Mouse (Mus musculus): ENCODE measurements around the gene Mecr.
A peak's percentile ranks its signal among the peaks of the same experiment; 100 is the strongest.

Gene Mecr

GRCm38 (mm10) chr4:131890692-131891091 lies 47.4 kb downstream of the Mecr start:
- DNase-seq (ENCODE audit: low spot score): no peak

- no peak for DNase-seq (ENCODE audit: low spot score)
These were observed 53.8 kb downstream of the Mecr start for GRCm38 (mm10) chr4:131897109-131897508.

- DNase-seq (ENCODE audit: low spot score): no peak
These were observed 54.5 kb downstream of the Mecr start for GRCm38 (mm10) chr4:131897787-131898186.

- no peak for DNase-seq (ENCODE audit: low spot score)
These were observed 55.4 kb downstream of the Mecr start for GRCm38 (mm10) chr4:131898503-131899179.

- no peak for DNase-seq (ENCODE audit: low spot score)
These were observed 55.9 kb downstream of the Mecr start for GRCm38 (mm10) chr4:131899180-131899554.

GRCm38 (mm10) chr4:131901090-131901489 lies 57.8 kb downstream of the Mecr start:
- DNase-seq (ENCODE audit: low spot score): no peak

GRCm38 (mm10) chr4:131904478-131904877 lies 61.2 kb downstream of the Mecr start:
- no peak for DNase-seq (ENCODE audit: low spot score)

- no peak for DNase-seq (ENCODE audit: low spot score)
These were observed 63.2 kb downstream of the Mecr start for GRCm38 (mm10) chr4:131906423-131906822.

GRCm38 (mm10) chr4:131907912-131908311 lies 64.6 kb downstream of the Mecr start:
- no peak for DNase-seq (ENCODE audit: low spot score)

- no peak for DNase-seq (ENCODE audit: low spot score)
These were observed 67.1 kb downstream of the Mecr start for GRCm38 (mm10) chr4:131910237-131910994.

- DNase-seq (ENCODE audit: low spot score): no peak
These were observed 68.3 kb downstream of the Mecr start for GRCm38 (mm10) chr4:131911521-131911920.

- no peak for DNase-seq (ENCODE audit: low spot score)
These were observed 70.3 kb downstream of the Mecr start for GRCm38 (mm10) chr4:131913526-131913925.

- no peak for DNase-seq (ENCODE audit: low spot score)
These were observed 70.9 kb downstream of the Mecr start for GRCm38 (mm10) chr4:131914046-131914643.

GRCm38 (mm10) chr4:131914891-131915469 lies 71.7 kb downstream of the Mecr start:
- no peak for DNase-seq (ENCODE audit: low spot score)

GRCm38 (mm10) chr4:131915821-131916328 lies 72.6 kb downstream of the Mecr start:
- no peak for DNase-seq (ENCODE audit: low spot score)

GRCm38 (mm10) chr4:131916425-131916824 lies 73.2 kb downstream of the Mecr start:
- DNase-seq (ENCODE audit: low spot score): peak; percentile 63

- DNase-seq (ENCODE audit: low spot score): no peak
These were observed 73.8 kb downstream of the Mecr start for GRCm38 (mm10) chr4:131917010-131917555.
